Mouse (Mus musculus) small intestine, adult 2 months (tissue): Measurements from ENCODE around the gene Cdh1. TPM values are rescaled to one million over a fixed set of nuclear protein-coding genes. Genes with fewer than 3 reads are reported as not detected.

Experiments
- H3K27ac ChIP-seq: fragments of 200-500 bp; 2 replicates; pipeline ENCODE4 v1.5.1; 2012; ENCODE audit warnings: low read depth, low read length, control low read depth, inconsistent platforms; ENCODE audit not compliant: insufficient read depth
- H3K27me3 ChIP-seq: fragments of 200-500 bp; 2 replicates; pipeline ENCODE4 v1.6.1; 2012; ENCODE audit warnings: mild to moderate bottlenecking, moderate library complexity, low read length, inconsistent platforms; ENCODE audit not compliant: control insufficient read depth, insufficient read depth
- H3K36me3 ChIP-seq: fragments of 200-500 bp; 2 replicates; pipeline ENCODE4 v1.6.1; 2012; ENCODE audit warnings: mild to moderate bottlenecking, low read length, control low read depth, inconsistent platforms; ENCODE audit not compliant: control insufficient read depth, insufficient read depth
- H3K4me1 ChIP-seq: fragments of 200-500 bp; 2 replicates; pipeline ENCODE4 v1.6.1; 2012; ENCODE audit warnings: low read length, inconsistent platforms, mixed read lengths; ENCODE audit not compliant: control insufficient read depth, insufficient read depth, insufficient read length
- H3K4me3 ChIP-seq: fragments of 200-500 bp; 2 replicates; pipeline ENCODE4 v1.5.1; 2012; ENCODE audit warnings: low read depth, mild to moderate bottlenecking, control low read depth, inconsistent platforms, low read length, moderate library complexity
- CTCF ChIP-seq: fragments of 200-500 bp; IDR thresholded peaks from 2 replicates; pipeline ENCODE4 v1.5.1; 2012; ENCODE audit warnings: low read depth, mild to moderate bottlenecking, control low read depth, inconsistent platforms, low read length, moderate library complexity, mixed read lengths; ENCODE audit not compliant: insufficient replicate concordance, insufficient read length; ENCODE audit errors: extremely low read depth
- POLR2A ChIP-seq: fragments of 200-500 bp; IDR thresholded peaks from 2 replicates; pipeline ENCODE4 v1.6.1; 2012; ENCODE audit warnings: low read depth, mild to moderate bottlenecking, control low read depth, inconsistent platforms, low read length, moderate library complexity
- WGBS: fragments of 180-500 bp; shearing (Covaris S2); methylation state at CpG from one replicate; pipeline ENCODE4 v1.1.7; 2018; 5-methylcytosine and 5-hydroxymethylcytosine counted together
- polyA plus RNA-seq: library from polyadenylated mRNA; depleted of rRNA; stranded (reverse); fragments of >200 nt; gene quantifications from 2 replicates; pipeline ENCODE4 v1.2.3, GENCODE M21; 2012

Cdh1 gene
- polyA plus RNA-seq, 1 experiment = 234 TPM

- Histone ChIP-seq H3K4me1 (peaks cover 38% of the 10 kb centered on the region), H3K36me3 (peaks cover 21% of the 10 kb centered on the region), H3K4me3 (no peak overlapping the region), H3K27me3 (no peaks in the 10 kb centered on the region), H3K27ac (peak overlapping the region; percentile 68)
- TF ChIP-seq CTCF (no peak), POLR2A (no peak)
- WGBS = 19% methylated on average over 3 of the region's 3 CpGs
Observed at GRCm38 (mm10) chr8:106608425-106608824, 5.3 kb downstream of the Cdh1 start.

- 17% methylated on average over 7 of the region's 7 CpGs for WGBS
- peaks cover 22% of the 10 kb centered on the region for H3K36me3 ChIP-seq
- peaks cover 40% of the 10 kb centered on the region for H3K4me1 ChIP-seq
- H3K4me3 ChIP-seq = no peak overlapping the region
- TF ChIP-seq POLR2A (no peak), CTCF (no peak)
- H3K27ac ChIP-seq = peak overlapping the region; percentile 80
- no peaks in the 10 kb centered on the region for H3K27me3 ChIP-seq
Observed at GRCm38 (mm10) chr8:106609076-106609903, 6.1 kb downstream of the Cdh1 start.

GRCm38 (mm10) chr8:106610958-106611640 lies 7.9 kb downstream of the Cdh1 start:
- Histone ChIP-seq H3K4me1 (peaks cover 47% of the 10 kb centered on the region), H3K4me3 (no peak overlapping the region), H3K27ac (peak overlapping the region; percentile 83), H3K27me3 (no peaks in the 10 kb centered on the region), H3K36me3 (peaks cover 14% of the 10 kb centered on the region)
- WGBS = 25% methylated on average over 9 of the region's 9 CpGs
- TF ChIP-seq POLR2A (no peak), CTCF (no peak)

GRCm38 (mm10) chr8:106612047-106612446 lies 8.9 kb downstream of the Cdh1 start:
- no peak for TF ChIP-seq POLR2A
- no peak for TF ChIP-seq CTCF
- peak overlapping the region; percentile 83 for H3K27ac ChIP-seq

GRCm38 (mm10) chr8:106614704-106615103 lies 11.6 kb downstream of the Cdh1 start:
- Histone ChIP-seq H3K27ac (peak overlapping the region; percentile 75), H3K27me3 (no peaks in the 10 kb centered on the region), H3K4me3 (no peak overlapping the region), H3K4me1 (peaks cover 53% of the 10 kb centered on the region), H3K36me3 (peaks cover 13% of the 10 kb centered on the region)
- 15% methylated on average over 5 of the region's 5 CpGs for WGBS
- TF ChIP-seq CTCF (no peak), POLR2A (no peak)

More at GRCm38 (mm10) chr8:106612047-106612446, 8.9 kb downstream of the Cdh1 start:
- H3K4me1 ChIP-seq = peaks cover 49% of the 10 kb centered on the region
- no peaks in the 10 kb centered on the region for H3K27me3 ChIP-seq
- 8% methylated on average over 3 of the region's 3 CpGs for WGBS
- peaks cover 13% of the 10 kb centered on the region for H3K36me3 ChIP-seq
- H3K4me3 ChIP-seq = no peak overlapping the region

- Histone ChIP-seq H3K4me3 (no peak overlapping the region), H3K4me1 (peaks cover 53% of the 10 kb centered on the region), H3K27ac (peak overlapping the region; percentile 75), H3K36me3 (peaks cover 11% of the 10 kb centered on the region), H3K27me3 (no peaks in the 10 kb centered on the region)
- WGBS = 36% methylated on average over 10 of the region's 10 CpGs
- TF ChIP-seq POLR2A (no peak), CTCF (no peak)
Observed at GRCm38 (mm10) chr8:106615661-106616299, 12.6 kb downstream of the Cdh1 start.

- Histone ChIP-seq H3K27ac (peak overlapping the region; percentile 75), H3K27me3 (no peaks in the 10 kb centered on the region), H3K4me3 (no peak overlapping the region), H3K36me3 (peaks cover 10% of the 10 kb centered on the region; the same call in 1 of the 2 replicates), H3K4me1 (peaks cover 53% of the 10 kb centered on the region)
- 33% methylated on average over 4 of the region's 4 CpGs for WGBS
- no peak for TF ChIP-seq POLR2A
- no peak for TF ChIP-seq CTCF
Observed at GRCm38 (mm10) chr8:106616679-106617078, 13.5 kb downstream of the Cdh1 start.
